Mouse (Mus musculus): ENCODE results near the gene Hbq1a. TPM values are rescaled to one million over a fixed set of nuclear protein-coding genes. Genes with fewer than 3 reads are reported as not detected.
A peak's percentile ranks its signal among the peaks of the same experiment; 100 is the strongest.
"Not testable (repeated sequence)": the region's sequence is repeated elsewhere in the genome, so short reads cannot be mapped to it uniquely, and the experiment has no call there.

Hbq1a gene
- polyA plus RNA-seq (2021), result not detected

GRCm38 (mm10) chr11:32299865-32300264 is at the start of gene Hbq1a:
Hbq1a (plus strand) TSS chr11:32300069.
- H3K27me3 ChIP-seq, result peaks cover 39% of the 10 kb centered on the region
- POLR2A ChIA-PET; ATAC-seq; DNase-seq (ENCODE audit: low read depth, low spot score); in situ Hi-C loops (cut with MboI; ENCODE audit: low pct_unique_long_range_greater_than_20kb); CTCF ChIA-PET: not testable (repeated sequence)
- TF ChIP-seq CTCF (IDR thresholded peaks at IDR 0.05), result peak; percentile 52

- CTCF ChIA-PET, result no interaction called here
- POLR2A ChIA-PET, result no interaction called here
These were observed 48.7 kb upstream of the Hbq1a start for GRCm38 (mm10) chr11:32250880-32251763.

GRCm38 (mm10) chr11:32253121-32253520 is 46.7 kb upstream of the Hbq1a start:
- POLR2A ChIA-PET, result no interaction called here
- no peaks in the 10 kb centered on the region for H3K27me3 ChIP-seq
- TF ChIP-seq CTCF (IDR thresholded peaks at IDR 0.05), result no peak
- CTCF ChIA-PET, result interaction anchor here (0.9 to 1.4 kb wide), 2 partner anchors 9 to 16 kb away, joined by 3 to 5 read pairs; no protein-coding TSS in a partner anchor
- DNase-seq (ENCODE audit: low read depth, low spot score), result no peak
- ATAC-seq, result no peak
- in situ Hi-C loops (cut with MboI; ENCODE audit: low pct_unique_long_range_greater_than_20kb), result no loop called here

More at GRCm38 (mm10) chr11:32250880-32251763, 48.7 kb upstream of the Hbq1a start:
- H3K27me3 ChIP-seq, result no peaks in the 10 kb centered on the region
- DNase-seq (ENCODE audit: low read depth, low spot score) (no peak), ATAC-seq (peak; percentile 68)
- TF ChIP-seq CTCF (IDR thresholded peaks at IDR 0.05), result no peak
- in situ Hi-C loops (cut with MboI; ENCODE audit: low pct_unique_long_range_greater_than_20kb), result no loop called here

- in situ Hi-C loops (cut with MboI; ENCODE audit: low pct_unique_long_range_greater_than_20kb), result no loop called here
- ATAC-seq, result no peak
- CTCF ChIA-PET, result interaction anchor here (0.5 to 1.6 kb wide), 4 partner anchors 9 to 23 kb away, joined by 3 to 4 read pairs (median 3); no protein-coding TSS in a partner anchor
- H3K27me3 ChIP-seq, result no peaks in the 10 kb centered on the region
- no peak for DNase-seq (ENCODE audit: low read depth, low spot score)
- TF ChIP-seq CTCF (IDR thresholded peaks at IDR 0.05), result no peak
- POLR2A ChIA-PET, result interaction anchor here (3.4 kb wide), 1 partner anchor 10 kb away, joined by 9 read pairs; the partner anchor contains the start of gene Nprl3
These were observed 43.7 kb upstream of the Hbq1a start for GRCm38 (mm10) chr11:32256146-32256545.

- no peaks in the 10 kb centered on the region for H3K27me3 ChIP-seq
- DNase-seq (ENCODE audit: low read depth, low spot score), result no peak
- in situ Hi-C loops (cut with MboI; ENCODE audit: low pct_unique_long_range_greater_than_20kb), result no loop called here
- ChIA-PET CTCF (interaction anchor here (0.8 to 1.6 kb wide), 3 partner anchors 8 to 20 kb away, joined by 3 to 4 read pairs (median 3); no protein-coding TSS in a partner anchor), POLR2A (interaction anchor here (3.4 kb wide), 1 partner anchor 10 kb away, joined by 9 read pairs; the partner anchor contains the start of gene Nprl3)
- TF ChIP-seq CTCF (IDR thresholded peaks at IDR 0.05), result no peak
- no peak for ATAC-seq
These were observed 43.3 kb upstream of the Hbq1a start for GRCm38 (mm10) chr11:32256566-32256965.

GRCm38 (mm10) chr11:32262674-32263415 is 37.0 kb upstream of the Hbq1a start:
- no peak for TF ChIP-seq CTCF (IDR thresholded peaks at IDR 0.05)
- DNase-seq (ENCODE audit: low read depth, low spot score) (no peak), ATAC-seq (no peak)
- CTCF ChIA-PET, result no interaction called here
- POLR2A ChIA-PET, result interaction anchor here (1.0 kb wide), 1 partner anchor 36 kb away, joined by 4 read pairs; the partner anchor contains the start of gene Mpg
- no peaks in the 10 kb centered on the region for H3K27me3 ChIP-seq
- in situ Hi-C loops (cut with MboI; ENCODE audit: low pct_unique_long_range_greater_than_20kb), result no loop called here

- DNase-seq (ENCODE audit: low read depth, low spot score) (no peak), ATAC-seq (no peak)
- CTCF ChIA-PET, result interaction anchor here (0.6 kb wide), 1 partner anchor 9 kb away, joined by 3 read pairs; no protein-coding TSS in a partner anchor
- POLR2A ChIA-PET, result interaction anchor here (2.3 kb wide), 1 partner anchor 8 kb away, joined by 9 read pairs; no protein-coding TSS in a partner anchor
- H3K27me3 ChIP-seq, result peaks cover 2% of the 10 kb centered on the region
- TF ChIP-seq CTCF (IDR thresholded peaks at IDR 0.05), result no peak
- in situ Hi-C loops (cut with MboI; ENCODE audit: low pct_unique_long_range_greater_than_20kb), result no loop called here
These were observed 34.6 kb upstream of the Hbq1a start for GRCm38 (mm10) chr11:32265117-32265738.

GRCm38 (mm10) chr11:32266194-32266593 is 33.7 kb upstream of the Hbq1a start:
- in situ Hi-C loops (cut with MboI; ENCODE audit: low pct_unique_long_range_greater_than_20kb), result no loop called here
- ChIA-PET CTCF (no interaction called here), POLR2A (interaction anchor here (2.3 kb wide), 1 partner anchor 9 kb away, joined by 9 read pairs; no protein-coding TSS in a partner anchor)
- TF ChIP-seq CTCF (IDR thresholded peaks at IDR 0.05), result no peak
- ATAC-seq (no peak), DNase-seq (ENCODE audit: low read depth, low spot score) (no peak)
- peaks cover 7% of the 10 kb centered on the region for H3K27me3 ChIP-seq

- DNase-seq (ENCODE audit: low read depth, low spot score), result no peak
- POLR2A ChIA-PET, result interaction anchor here (0.8 to 2.3 kb wide), 2 partner anchors 10 to 40 kb away, joined by 4 to 9 read pairs; partner anchors contain the start of gene Mpg
- peaks cover 13% of the 10 kb centered on the region for H3K27me3 ChIP-seq
- no peak for ATAC-seq
- in situ Hi-C loops (cut with MboI; ENCODE audit: low pct_unique_long_range_greater_than_20kb), result no loop called here
- CTCF ChIA-PET, result no interaction called here
- no peak for TF ChIP-seq CTCF (IDR thresholded peaks at IDR 0.05)
These were observed 33.1 kb upstream of the Hbq1a start for GRCm38 (mm10) chr11:32266776-32267175.

All from Patski (cell line).